Mouse (Mus musculus) layer of hippocampus, adult 11-12 months (tissue): ENCODE measurements around the gene Gm47959.
A peak's percentile ranks its signal among the peaks of the same experiment; 100 is the strongest.

Experiments
- DNase-seq: peaks from one replicate; pipeline ENCODE4 v3.0.0; 2022; ENCODE audit warnings: low spot score

Gene Gm47959

DNA sequence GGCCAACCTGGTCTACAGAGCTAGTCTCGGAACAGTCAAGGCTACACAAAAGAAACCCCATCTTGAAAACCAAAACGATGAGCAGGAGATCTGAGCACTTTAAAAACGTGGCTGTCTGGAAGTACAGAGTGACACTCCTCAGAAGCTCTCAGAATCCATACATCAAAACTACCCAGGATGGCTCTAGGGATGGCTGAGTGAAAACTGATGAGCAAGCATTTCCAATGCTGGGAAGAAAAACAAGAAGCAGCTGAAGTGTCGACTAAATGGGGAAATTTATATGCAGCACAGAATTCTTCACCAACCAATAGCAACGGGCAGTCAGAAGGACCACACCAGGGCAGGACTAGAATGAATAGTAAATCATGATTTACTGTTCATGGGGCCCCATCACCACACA, 34.2 kb downstream of the Gm47959 start:
- DNase-seq: no peak

- no peak for DNase-seq
Measured at GRCm38 (mm10) chr1:83036892-83037667, 36.7 kb downstream of the Gm47959 start.

DNA sequence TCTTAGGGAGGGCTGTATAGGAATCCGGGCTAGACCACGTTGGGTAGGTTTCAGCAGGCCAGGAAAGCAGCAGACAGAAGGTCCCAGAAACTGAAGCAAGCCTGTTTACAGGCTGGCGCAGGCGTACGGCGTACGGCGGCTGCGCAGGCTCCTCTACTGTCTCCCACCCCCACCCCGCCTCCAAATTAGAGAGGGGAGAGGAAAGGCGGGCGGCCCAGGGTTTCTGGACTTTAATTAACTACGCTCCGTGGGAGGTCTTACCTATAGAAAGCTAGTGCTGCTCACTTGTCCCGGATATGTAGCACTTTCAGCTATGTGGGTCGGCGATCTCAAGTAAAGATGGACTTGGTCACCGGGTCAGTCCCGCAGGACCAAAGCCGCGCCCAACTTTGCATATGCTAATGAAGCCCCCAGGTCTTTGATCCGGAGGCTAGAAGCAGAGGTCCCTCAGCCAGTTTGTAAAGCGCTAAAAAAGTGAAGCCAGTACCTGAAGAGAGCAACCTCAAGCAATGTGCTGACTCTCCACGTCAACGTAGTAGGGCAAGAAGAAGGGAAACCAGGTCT, 37.8 kb downstream of the Gm47959 start, which contains the start of gene Slc19a3:
Slc19a3 (minus strand) TSS at position 340 of the 564 bp plus-strand sequence.
- DNase-seq: peak; percentile 27

GRCm38 (mm10) chr1:83039080-83039479, 38.7 kb downstream of the Gm47959 start:
- no peak for DNase-seq

GRCm38 (mm10) chr1:83042380-83042779, 42.0 kb downstream of the Gm47959 start, which contains the start of gene Krtap28-10:
Gene Krtap28-10, minus strand, starts transcription at chr1:83042480.
- DNase-seq: no peak

GRCm38 (mm10) chr1:83044882-83045427, 44.6 kb downstream of the Gm47959 start, which contains the start of gene Gm47969:
Gene Gm47969, plus strand, starts transcription at chr1:83044932.
- DNase-seq: no peak
